Mouse (Mus musculus) hindbrain, postnatal 0 days (tissue): ENCODE data around the gene Gtpbp1. TPM values are rescaled to one million over a fixed set of nuclear protein-coding genes. Genes with fewer than 3 reads are reported as not detected.

Experiments
- ATAC-seq: fragments of 200-750 bp; cut with Nextera tagmentation; 2 replicates; pipeline ENCODE4 v1.8.0; 2017; ENCODE audit warnings: mild to moderate bottlenecking, moderate TSS enrichment, moderate library complexity
- DNase-seq: peaks from one replicate; pipeline ENCODE4 v3.0.0-alpha.2; 2015; ENCODE audit warnings: low spot score
- H3K27ac ChIP-seq: fragments of 300-500 bp; sonication (generic); 2 replicates; pipeline ENCODE4 v1.5.1; 2014; ENCODE audit warnings: mild to moderate bottlenecking
- H3K27me3 ChIP-seq: fragments of 300-500 bp; sonication (generic); 2 replicates; pipeline ENCODE4 v1.6.1; 2014; ENCODE audit warnings: low read length, mixed read lengths; ENCODE audit not compliant: insufficient read depth
- H3K36me3 ChIP-seq: fragments of 300-500 bp; sonication (generic); 2 replicates; pipeline ENCODE4 v1.6.1; 2014; ENCODE audit warnings: low read length, mixed read lengths; ENCODE audit not compliant: insufficient read depth
- H3K4me1 ChIP-seq: fragments of 300-500 bp; sonication (generic); 2 replicates; pipeline ENCODE4 v1.6.1; 2014; ENCODE audit warnings: antibody characterized with exemption, low read length, mixed read lengths; ENCODE audit not compliant: insufficient read depth
- H3K4me2 ChIP-seq: fragments of 300-500 bp; sonication (generic); 2 replicates; pipeline ENCODE4 v1.6.1; 2014; ENCODE audit warnings: low read depth, mild to moderate bottlenecking, low read length, moderate library complexity, mixed read lengths
- H3K4me3 ChIP-seq: fragments of 300-500 bp; sonication (generic); 2 replicates; pipeline ENCODE4 v1.5.1; 2014; ENCODE audit warnings: low read length
- H3K9ac ChIP-seq: fragments of 300-500 bp; sonication (generic); replicated peaks from 2 replicates; pipeline ENCODE4 v1.6.1; 2014; ENCODE audit warnings: mild to moderate bottlenecking, low read length, moderate library complexity, mixed read lengths
- H3K9me3 ChIP-seq: fragments of 300-500 bp; sonication (generic); 2 replicates; pipeline ENCODE4 v1.6.1; 2016; ENCODE audit warnings: low read length, mixed read lengths
- CTCF ChIP-seq: IDR thresholded peaks from 2 replicates; pipeline ENCODE4 v1.5.1; 2016; ENCODE audit warnings: antibody characterized with exemption, control low read depth, low read depth
- WGBS: fragments of 180-500 bp; shearing (Covaris S2); extraction: QIAGEN DNeasy Blood & Tissue Kit; methylation state at CpG from one replicate; pipeline ENCODE4 v1.1.7; 2014; 5-methylcytosine and 5-hydroxymethylcytosine counted together
- polyA plus RNA-seq: library from polyadenylated mRNA; unstranded; fragments of >200 nt; fragmentation: Nextera tagmentation; extraction: Ambion mirVana; gene quantifications from 2 replicates; pipeline ENCODE4 v1.2.1, GENCODE M21; 2015
- total RNA-seq: library from RNA; depleted of rRNA; stranded (reverse); fragments of >200 nt; gene quantifications from 2 replicates; pipeline ENCODE4 v1.2.3, GENCODE M21; 2014

Gene Gtpbp1
- total and polyA plus RNA-seq, 2 experiments from 2014 or later: 38.3 to 88.2 TPM

- Histone ChIP-seq H3K27me3 (no peaks in the 10 kb centered on the region), H3K4me3 (peak overlapping the region; percentile 93), H3K4me2 (peak overlapping the region; percentile 79), H3K4me1 (peaks cover 34% of the 10 kb centered on the region), H3K36me3 (no peaks in the 10 kb centered on the region), H3K27ac (no peak overlapping the region), H3K9me3 (no peaks in the 10 kb centered on the region), H3K9ac (peak overlapping the region; percentile 42)
- TF ChIP-seq CTCF: no peak
- no peak for DNase-seq
- no peak for ATAC-seq
- WGBS: 46% methylated on average over 6 of the region's 6 CpGs
Measured at GRCm38 (mm10) chr15:79685141-79685641, 5.5 kb upstream of the Gtpbp1 start.

- peak overlapping the region; percentile 79 for H3K4me2 ChIP-seq
- no peak overlapping the region for H3K27ac ChIP-seq
- H3K9me3 ChIP-seq: no peaks in the 10 kb centered on the region
- no peaks in the 10 kb centered on the region for H3K27me3 ChIP-seq
- H3K4me3 ChIP-seq: peak overlapping the region; percentile 93
- peak overlapping the region; percentile 92; the same call in 1 of the 2 replicates for H3K9ac ChIP-seq
- 10% methylated on average over 15 of the region's 15 CpGs for WGBS
- TF ChIP-seq CTCF: no peak
- DNase-seq (no peak), ATAC-seq (no peak)
- H3K4me1 ChIP-seq: peaks cover 34% of the 10 kb centered on the region
- H3K36me3 ChIP-seq: no peaks in the 10 kb centered on the region
Measured at GRCm38 (mm10) chr15:79686046-79686869, 4.4 kb upstream of the Gtpbp1 start.

GRCm38 (mm10) chr15:79687175-79687574 lies 3.5 kb upstream of the Gtpbp1 start:
- peak; percentile 58 for DNase-seq
- H3K27ac ChIP-seq: peak overlapping the region; percentile 94
- no peak for TF ChIP-seq CTCF
- H3K4me2 ChIP-seq: peak overlapping the region; percentile 79
- no peaks in the 10 kb centered on the region for H3K27me3 ChIP-seq
- H3K9me3 ChIP-seq: no peaks in the 10 kb centered on the region
- ATAC-seq: no peak
- peak overlapping the region; percentile 93 for H3K4me3 ChIP-seq
- peaks cover 38% of the 10 kb centered on the region for H3K4me1 ChIP-seq
- H3K9ac ChIP-seq: peak overlapping the region; percentile 92
- H3K36me3 ChIP-seq: no peaks in the 10 kb centered on the region
- under 1% methylated on average over 31 of the region's 33 CpGs for WGBS

GRCm38 (mm10) chr15:79687646-79688267 lies 2.9 kb upstream of the Gtpbp1 start, which contains the start of gene Josd1:
Gene Josd1 (minus strand): TSS chr15:79687919.
- H3K4me2 ChIP-seq: peak within 1 kb of the TSS; percentile 79
- DNase-seq (peak; percentile 95), ATAC-seq (peak; percentile 71)
- peak within 1 kb of the TSS; percentile 92 for H3K9ac ChIP-seq
- H3K27me3 ChIP-seq: no peaks in the 10 kb centered on the region
- H3K9me3 ChIP-seq: no peaks in the 10 kb centered on the region
- no peaks in the 10 kb centered on the region for H3K36me3 ChIP-seq
- 1% methylated on average over 72 of the region's 72 CpGs for WGBS
- H3K27ac ChIP-seq: peak within 1 kb of the TSS; percentile 94
- TF ChIP-seq CTCF: no peak
- H3K4me3 ChIP-seq: peak within 1 kb of the TSS; percentile 93
- peaks cover 38% of the 10 kb centered on the region for H3K4me1 ChIP-seq

GRCm38 (mm10) chr15:79688268-79688956 lies 2.2 kb upstream of the Gtpbp1 start:
- peaks cover 34% of the 10 kb centered on the region for H3K4me1 ChIP-seq

GRCm38 (mm10) chr15:79689662-79690425 lies 801 bp upstream of the Gtpbp1 start:
- no peak for TF ChIP-seq CTCF
- no peaks in the 10 kb centered on the region for H3K36me3 ChIP-seq
- no peak for ATAC-seq
- peak overlapping the region; percentile 83 for H3K4me3 ChIP-seq
- no peak for DNase-seq
- WGBS: 17% methylated on average over 24 of the region's 24 CpGs
- peak overlapping the region; percentile 99 for H3K4me2 ChIP-seq
- peak overlapping the region; percentile 65; the same call in 1 of the 2 replicates for H3K27ac ChIP-seq
- peaks cover 19% of the 10 kb centered on the region for H3K4me1 ChIP-seq
- no peaks in the 10 kb centered on the region for H3K27me3 ChIP-seq
- peak overlapping the region; percentile 31; the same call in 1 of the 2 replicates for H3K9ac ChIP-seq
- no peaks in the 10 kb centered on the region for H3K9me3 ChIP-seq

More at GRCm38 (mm10) chr15:79688268-79688956, 2.2 kb upstream of the Gtpbp1 start:
- peak overlapping the region; percentile 93 for H3K4me3 ChIP-seq
- no peaks in the 10 kb centered on the region for H3K27me3 ChIP-seq
- DNase-seq (no peak), ATAC-seq (no peak)
- H3K9me3 ChIP-seq: no peaks in the 10 kb centered on the region
- 5% methylated on average over 8 of the region's 8 CpGs for WGBS
- H3K27ac ChIP-seq: peak overlapping the region; percentile 94
- no peak for TF ChIP-seq CTCF
- H3K36me3 ChIP-seq: no peaks in the 10 kb centered on the region
- peak overlapping the region; percentile 79 for H3K4me2 ChIP-seq
- peak overlapping the region; percentile 92 for H3K9ac ChIP-seq
